Mouse (Mus musculus): ENCODE measurements at regions not wholly inside any gene's neighbourhood (a gene's known extent, or its start where the extent isn't known, plus 50 kb on each side); places are given as distances from the start of the nearest gene placed in this dataset.

DNA sequence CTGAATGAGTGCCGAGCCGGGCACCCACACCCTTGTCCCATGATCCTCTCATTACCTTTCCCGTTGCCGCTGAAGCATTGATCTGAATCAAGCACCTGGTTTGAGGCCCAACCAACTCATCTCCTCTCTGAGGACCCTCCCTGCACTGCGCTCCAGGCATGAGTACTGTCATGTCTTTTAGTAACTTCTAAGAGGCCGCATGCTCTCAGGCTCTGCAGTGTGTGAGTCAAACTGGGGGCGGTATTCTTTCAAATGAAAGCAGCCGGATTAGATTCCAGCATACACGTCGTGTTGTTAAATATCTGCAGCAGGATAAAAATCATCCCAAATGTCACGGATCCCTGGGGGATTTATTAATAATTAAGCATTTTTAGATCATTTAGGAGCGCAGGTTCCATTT is 79.4 kb upstream of the Maml3 start:
- TF ChIP-seq CTCF (conservative IDR thresholded peaks at IDR 0.05; ENCODE audit: low read length) = no peak
- no peak for TF ChIP-seq POU5F1 (IDR thresholded peaks at IDR 0.05; ENCODE audit: borderline replicate concordance, low read length)

All from E14TG2a.4 (cell line).